Mouse (Mus musculus) liver, embryonic 14.5 days (tissue): ENCODE measurements around the gene Acadsb.

Experiments
- CTCF ChIP-seq: IDR thresholded peaks from 2 replicates; pipeline ENCODE4 v1.5.1; 2016; ENCODE audit warnings: antibody characterized with exemption, low read depth, control low read depth
- EP300 ChIP-seq: IDR thresholded peaks from 2 replicates; pipeline ENCODE4 v1.6.1; 2016; ENCODE audit warnings: antibody characterized with exemption, low read depth

GRCm38 (mm10) chr7:131362615-131363300 lies 47.6 kb upstream of the Acadsb start, which contains the start of gene 2310057M21Rik:
- TF ChIP-seq CTCF (no peak; the same call in 1 of the 2 replicates), EP300 (no peak)
